Comparison of ENCODE assay signal across 24 mouse cellular contexts in genomic region chr19:17143245-17143644, GRCm38 (mm10).
"Had no signal": no experiment of that assay in that cellular context is flagged by ENCODE, and none has a peak within 500 bp of the region (broad histone marks: within the 10 kb centered on the region; RNA-seq: fewer than 3 reads in every experiment).

No protein-coding gene starts in this region.

- H3K27me3 ChIP-seq: lung, embryonic 15.5 days; neural tube, embryonic 12.5 days; neural tube, embryonic 15.5 days; stomach, embryonic 15.5 days had no signal

- H3K9ac ChIP-seq: limb, embryonic 13.5 days; liver, embryonic 12.5 days; liver, embryonic 15.5 days; lung, embryonic 15.5 days; neural tube, embryonic 12.5 days; neural tube, embryonic 15.5 days; stomach, embryonic 15.5 days had no signal

- H3K36me3 ChIP-seq: limb, embryonic 10.5 days; limb, embryonic 13.5 days; liver, embryonic 12.5 days; liver, embryonic 15.5 days; lung, embryonic 15.5 days; neural tube, embryonic 12.5 days; neural tube, embryonic 15.5 days; stomach, embryonic 15.5 days had no signal

- ATAC-seq: liver, embryonic 12.5 days had no signal

- H3K9me3 ChIP-seq: limb, embryonic 10.5 days; limb, embryonic 13.5 days; liver, embryonic 12.5 days; liver, embryonic 15.5 days; lung, embryonic 15.5 days; neural tube, embryonic 12.5 days; neural tube, embryonic 15.5 days; stomach, embryonic 15.5 days had no signal

- DNase-seq: kidney, postnatal 25 days; layer of hippocampus, adult 9-11 months; liver; lung, adult 18-20 months; lung, postnatal 10 days; lung, postnatal 36 days; midbrain, embryonic 14.5 days; retina, postnatal 1 day; right cerebral cortex, postnatal 25 days; spleen, adult 18-20 months; thymus, adult 2 months; thymus, postnatal 14 days; thymus, postnatal 4 days had no signal

- H3K4me2 ChIP-seq: limb, embryonic 13.5 days; liver, embryonic 12.5 days; liver, embryonic 15.5 days; lung, embryonic 15.5 days; midbrain, embryonic 11.5 days; neural tube, embryonic 12.5 days; neural tube, embryonic 15.5 days; stomach, embryonic 15.5 days had no signal

- H3K4me3 ChIP-seq: layer of hippocampus, adult 2 months; limb, embryonic 10.5 days; limb, embryonic 13.5 days; liver, embryonic 12.5 days; liver, embryonic 15.5 days; lung, embryonic 15.5 days; neural tube, embryonic 12.5 days; neural tube, embryonic 15.5 days; stomach, embryonic 15.5 days had no signal

- H3K4me1 ChIP-seq: limb, embryonic 10.5 days; limb, embryonic 13.5 days; lung, embryonic 15.5 days; neural tube, embryonic 12.5 days; neural tube, embryonic 15.5 days; stomach, embryonic 15.5 days had no signal

- H3K27ac ChIP-seq: kidney, postnatal 0 days; layer of hippocampus, adult 2 months; limb, embryonic 10.5 days; limb, embryonic 13.5 days; liver, embryonic 12.5 days; liver, embryonic 15.5 days; lung, embryonic 15.5 days; neural tube, embryonic 12.5 days; neural tube, embryonic 15.5 days; stomach, embryonic 15.5 days had no signal
